Mouse (Mus musculus) heart, adult 10 weeks (tissue): ENCODE results near the gene Zfp345. TPM values are rescaled to one million over a fixed set of nuclear protein-coding genes. Genes with fewer than 3 reads are reported as not detected.

ENCODE experiments used
- polyA plus RNA-seq: library from polyadenylated mRNA; stranded (reverse); fragments of 350-450 nt; fragmentation: Illumina TruSeq; extraction: RNeasy Lipid Tissue Mini Kit (QIAGEN cat#74804); gene quantifications from one replicate; pipeline ENCODE4 v1.2.3, GENCODE M21; 2014; ENCODE audit warnings: low read depth, low replicate concordance

Zfp345 gene
- not detected for polyA plus RNA-seq

DNA sequence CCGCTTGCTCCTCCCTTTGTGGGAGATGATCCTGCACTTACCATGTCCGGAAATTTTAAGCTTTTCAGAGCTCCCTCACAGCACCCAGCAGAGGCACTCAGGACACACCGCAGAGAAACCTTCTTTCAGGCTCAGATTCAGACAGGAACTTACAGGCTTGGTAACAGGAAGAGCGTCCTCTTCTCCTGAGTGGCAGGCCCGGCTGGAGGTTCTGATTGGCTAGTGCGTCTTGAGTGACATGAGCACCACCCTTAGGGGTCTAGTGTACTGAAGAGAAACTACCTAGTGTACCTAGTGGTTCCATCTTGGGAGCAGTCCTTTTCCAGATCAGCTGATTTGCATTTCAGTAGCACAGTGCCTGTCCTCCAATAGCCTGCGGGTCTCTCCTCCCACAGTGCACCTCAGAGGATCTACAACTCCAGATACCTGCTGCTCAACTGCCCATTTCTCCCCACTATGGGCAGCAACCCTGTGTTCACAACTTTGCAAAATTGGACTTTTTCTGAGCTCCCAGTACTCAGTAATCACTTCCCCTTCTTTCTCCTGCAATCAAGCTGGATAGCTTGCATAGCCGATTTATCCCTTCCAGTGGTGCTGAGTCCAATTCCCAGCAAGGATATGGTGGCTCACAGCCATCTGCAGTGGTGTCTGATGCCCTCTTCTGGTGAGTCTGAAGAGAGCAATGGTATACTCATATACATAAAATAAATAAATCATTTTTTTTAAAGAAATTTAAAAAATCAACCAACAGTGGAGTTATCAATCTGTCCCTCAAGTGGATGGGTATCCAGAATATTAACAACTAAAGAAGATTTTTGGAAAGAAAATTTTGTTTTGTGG lies at the start of gene Zfp345:
TSS of gene Zfp345 (minus strand) at position 153 of the 840 bp plus-strand sequence.

DNA sequence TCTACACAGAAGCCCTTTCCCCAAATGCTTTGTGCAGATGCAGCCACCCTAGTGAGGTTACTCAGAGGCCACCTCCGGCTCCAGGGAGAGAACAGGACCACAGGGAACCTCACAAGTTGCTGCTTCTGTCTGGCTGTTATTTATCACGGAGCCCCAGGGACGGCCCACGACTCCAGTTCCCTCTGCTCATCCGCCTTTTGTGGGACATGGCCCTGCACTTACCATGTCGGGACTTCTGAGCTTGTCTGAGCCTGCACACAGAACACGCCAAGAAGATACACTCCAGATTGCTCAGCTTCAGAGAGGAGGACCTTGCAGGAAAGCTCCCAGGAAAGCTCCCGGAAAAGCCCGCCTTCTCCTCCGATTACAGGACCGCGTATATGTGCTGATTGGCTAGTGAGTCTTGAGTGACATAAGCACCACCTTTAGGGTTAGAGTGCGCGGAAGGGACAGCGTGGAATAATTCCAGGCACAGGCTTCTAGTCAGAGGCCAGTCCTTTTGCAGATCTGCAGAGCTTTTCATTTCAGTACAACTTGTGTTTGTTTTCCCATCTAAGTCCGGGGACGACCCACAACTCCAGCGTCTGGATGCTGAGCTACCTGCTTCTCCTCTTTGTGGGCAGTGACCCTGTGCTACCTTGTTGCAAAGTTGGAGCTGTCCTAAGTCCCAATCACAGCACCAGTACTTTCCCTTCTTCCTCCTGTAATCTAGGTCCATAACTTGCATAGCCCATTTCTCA lies 33.5 kb downstream of the Zfp345 start, which contains the start of gene Zfp442:
TSS of gene Zfp442 (minus strand) at position 307 of the 740 bp plus-strand sequence.

Other genes starting within 250 kb of the Zfp345 start
- 1.5 TPM for gene Gm21994, start 229.5 kb downstream of the Zfp345 start, polyA plus RNA-seq
- gene Gm14124, start 227.6 kb downstream of the Zfp345 start, polyA plus RNA-seq, result not detected
- not detected for gene Gm10130, start 161.4 kb downstream of the Zfp345 start, polyA plus RNA-seq
- gene 3300002I08Rik, start 122.3 kb downstream of the Zfp345 start, polyA plus RNA-seq, result 2.5 TPM
- 3.7 TPM for gene Zfp442, start 33.6 kb downstream of the Zfp345 start, polyA plus RNA-seq
- not detected for gene Cst7, start 85.3 kb upstream of the Zfp345 start, polyA plus RNA-seq
- 39.2 TPM for gene Apmap, start 123.5 kb upstream of the Zfp345 start, polyA plus RNA-seq
- gene Acss1, start 183.4 kb upstream of the Zfp345 start, polyA plus RNA-seq, result 287 TPM
- not detected for gene Vsx1, start 204.3 kb upstream of the Zfp345 start, polyA plus RNA-seq